Mouse (Mus musculus) brain, embryonic 18.5 days (tissue): ENCODE data around the gene Ndst4.

Experiments used
- DNase-seq: peaks from one replicate; pipeline ENCODE4 v3.0.0-alpha.2; 2012; ENCODE audit warnings: low read depth, low spot score

Gene Ndst4

DNA sequence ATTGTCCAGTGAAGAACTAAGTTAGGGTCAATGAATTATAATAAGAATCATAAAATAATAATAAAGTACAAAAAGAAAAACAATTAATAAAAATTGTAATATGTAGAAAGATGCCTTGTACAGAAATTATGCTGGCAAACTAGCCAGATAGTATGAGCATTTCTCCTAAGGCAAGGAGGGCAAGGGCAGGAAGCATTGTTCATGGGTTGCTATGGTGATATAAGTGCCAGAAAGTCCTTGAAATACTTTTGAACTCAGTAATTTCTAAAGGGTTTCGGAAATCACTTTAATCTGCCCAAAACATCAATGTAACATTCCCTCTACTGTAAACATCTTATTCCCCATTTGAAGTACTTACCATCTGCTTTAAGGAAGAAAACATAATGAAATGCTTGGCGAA is 319.1 kb downstream of the Ndst4 start:
- no peak for DNase-seq

DNA sequence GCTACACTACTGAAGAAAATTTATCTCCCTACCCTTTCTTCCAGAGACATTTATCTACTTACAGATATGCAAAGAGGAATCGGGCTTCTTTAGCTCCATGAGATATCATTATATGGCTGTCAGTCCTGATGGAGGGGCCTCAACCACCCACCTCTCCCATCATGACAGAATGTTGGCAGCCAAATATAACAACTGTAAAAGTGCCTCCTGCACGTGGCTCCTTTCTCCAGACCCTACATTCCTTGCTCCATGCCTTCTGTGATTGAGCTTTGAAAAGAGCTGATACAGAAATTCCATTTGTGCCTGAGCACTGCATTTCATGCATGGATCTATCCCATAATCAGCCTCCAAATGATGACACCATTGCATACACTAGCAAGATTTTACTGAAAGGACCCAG is 331.1 kb downstream of the Ndst4 start:
- no peak for DNase-seq

DNA sequence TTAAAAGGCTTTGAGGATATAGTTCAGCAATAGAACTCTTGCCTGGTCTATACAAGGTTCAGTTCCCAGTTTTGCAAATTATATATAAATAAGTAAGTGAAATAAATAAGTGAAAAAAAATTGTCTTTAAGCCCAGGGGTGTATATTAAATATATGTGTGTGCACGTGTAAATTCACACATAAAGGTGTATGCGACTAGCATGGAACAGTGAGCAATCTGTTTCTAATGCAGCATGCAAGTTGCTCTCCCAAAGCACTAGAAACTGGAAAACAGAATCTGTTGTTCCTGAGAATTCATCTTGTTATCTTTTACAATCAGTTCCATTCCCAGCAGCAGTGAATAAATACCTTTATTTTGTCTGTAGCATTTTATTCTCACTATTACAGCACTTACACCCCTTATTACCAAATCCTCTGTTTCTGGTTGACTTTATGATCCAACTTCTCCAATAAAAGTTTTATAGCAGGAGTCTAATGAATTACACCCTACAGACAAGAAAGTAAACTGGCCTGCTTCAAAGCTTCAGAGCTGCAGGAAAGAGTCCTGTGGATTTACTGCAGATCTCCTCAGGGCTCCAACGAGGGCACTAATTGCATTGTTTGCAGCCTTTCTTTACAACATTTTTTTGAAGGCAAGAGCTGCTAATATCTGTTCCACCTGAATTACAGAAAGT is 340.7 kb downstream of the Ndst4 start:
- no peak for DNase-seq

DNA sequence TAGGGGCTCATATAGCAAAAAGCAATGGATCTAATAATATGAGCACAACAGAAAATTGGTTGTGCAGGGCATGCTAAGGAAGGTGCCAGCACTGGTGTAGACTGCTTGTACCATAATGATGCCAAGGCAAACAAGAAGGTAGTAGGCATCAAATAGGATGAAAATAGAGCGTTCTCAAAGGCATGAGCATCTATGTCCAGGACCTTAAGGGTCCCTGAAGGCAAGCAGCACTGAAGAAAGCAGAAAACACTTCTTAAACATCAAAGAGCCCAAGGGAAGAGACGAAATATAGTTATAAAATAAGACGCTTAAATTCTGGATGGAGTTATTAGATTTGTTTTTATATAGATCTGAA is 341.2 kb downstream of the Ndst4 start:
- DNase-seq: no peak

DNA sequence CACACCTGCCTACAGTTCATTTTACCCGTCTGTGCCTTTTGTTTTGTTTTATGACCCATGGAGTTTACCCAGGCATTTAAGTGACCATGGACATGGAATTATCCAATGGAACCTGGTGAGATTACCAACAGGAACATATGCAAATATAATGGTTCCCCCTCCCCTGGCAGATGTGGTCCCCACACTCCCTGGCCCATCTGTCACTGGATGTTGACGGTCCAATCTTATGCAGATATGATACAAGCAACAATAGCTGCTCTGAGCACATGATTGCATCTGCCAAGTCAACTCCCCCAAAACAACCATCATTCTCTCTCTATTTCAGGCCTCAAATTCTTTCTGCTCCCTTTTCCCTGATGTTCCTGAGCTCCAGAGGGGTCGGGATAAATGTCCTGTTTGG is 342.5 kb downstream of the Ndst4 start:
- DNase-seq: no peak

DNA sequence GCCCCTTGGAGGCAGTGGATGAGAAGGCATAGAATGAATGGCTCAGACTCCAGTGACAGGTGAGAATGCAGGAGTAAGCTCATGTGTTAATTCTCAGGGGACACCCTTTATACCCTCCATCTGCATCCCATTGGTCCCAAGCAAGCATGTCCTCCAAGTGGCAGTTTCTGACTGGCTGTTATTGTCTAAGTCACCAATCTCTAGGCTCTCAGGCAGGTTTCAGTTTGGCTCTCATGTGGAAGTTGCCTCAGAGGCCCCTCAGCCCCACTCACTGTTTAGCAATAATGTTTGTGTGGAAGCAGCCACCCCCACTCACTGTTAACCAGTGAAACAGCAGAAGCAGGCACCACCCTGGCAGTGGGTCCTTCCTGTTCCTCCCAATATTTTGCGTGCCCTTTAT is 353.0 kb downstream of the Ndst4 start:
- DNase-seq: no peak

DNA sequence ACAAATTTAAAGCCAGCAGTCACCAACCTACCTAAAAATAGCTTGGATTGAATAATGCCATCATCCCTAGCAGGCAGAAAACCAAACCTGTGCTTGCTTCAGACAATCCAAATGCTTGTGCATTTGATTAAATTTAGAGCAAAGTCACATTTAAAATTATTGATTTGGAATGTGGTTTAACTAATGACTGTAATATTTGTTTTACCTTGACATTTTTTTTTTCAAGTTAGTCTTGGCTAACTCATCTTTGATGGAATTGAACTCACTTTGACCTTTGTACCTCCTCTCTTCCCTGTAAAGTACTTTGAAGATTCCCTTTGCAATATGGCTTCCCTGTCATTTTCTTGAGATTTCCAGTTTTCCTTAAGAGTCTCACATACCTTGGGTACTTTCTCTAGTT is 356.8 kb downstream of the Ndst4 start:
- no peak for DNase-seq
